Mouse (Mus musculus): ENCODE data around the gene Gm765. TPM values are rescaled to one million over a fixed set of nuclear protein-coding genes. Genes with fewer than 3 reads are reported as not detected.

Gene Gm765
- polyA plus RNA-seq, 2 experiments: not detected

DNA sequence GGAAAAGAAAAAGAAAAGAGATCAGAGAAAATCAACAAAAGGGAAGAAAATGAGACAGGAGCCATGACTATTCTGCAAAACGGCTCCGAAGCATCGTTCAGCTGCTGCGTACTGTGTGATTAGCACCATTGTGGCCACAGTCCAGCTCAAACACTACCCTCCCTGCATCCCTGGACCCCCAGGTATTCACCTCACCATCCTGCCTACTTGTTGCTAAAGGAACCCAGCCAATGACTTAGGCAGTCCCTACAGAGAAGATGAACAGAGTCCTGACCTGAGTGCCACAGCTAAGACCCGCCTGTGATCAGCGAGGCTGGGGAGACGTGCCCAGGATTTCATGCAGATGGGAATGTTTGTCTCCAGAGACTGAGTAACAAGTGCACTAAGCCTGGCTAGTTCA is 35.4 kb downstream of the Gm765 start:
- Histone ChIP-seq H3K27ac (no peak overlapping the region), H3K9me3 (ENCODE audit: control insufficient read depth, low read length) (no peaks in the 10 kb centered on the region), H3K9ac (replicated peaks) (no peak overlapping the region), H3K4me2 (ENCODE audit: low read depth) (no peak overlapping the region), H3K27me3 (ENCODE audit: control insufficient read depth, insufficient read depth, low read length) (no peaks in the 10 kb centered on the region), H3K4me1 (replicated peaks; ENCODE audit: control insufficient read depth in 2 of 2, insufficient read depth in 2 of 2, low read length in 1 of 2) (no peaks in the 10 kb centered on the region), H3K4me3 (ENCODE audit: insufficient read depth in 1 of 2, low read depth in 2 of 2, low read length in 2 of 2) (no peak overlapping the region), H3K36me3 (replicated peaks; ENCODE audit: control insufficient read depth, insufficient read depth, low read depth) (no peaks in the 10 kb centered on the region)
- ATAC-seq (ENCODE audit: insufficient read depth) (no peak), DNase-seq (ENCODE audit: low read depth in 3 of 3, low spot score in 3 of 3) (no peak)
- WGBS (ENCODE audit: insufficient replicate concordance): 72% methylated on average over 7 of the region's 7 CpGs
- TF ChIP-seq EP300 (IDR thresholded peaks at IDR 0.05; ENCODE audit: low read depth): no peak
- no peak for TF ChIP-seq CTCF (IDR thresholded peaks at IDR 0.05; ENCODE audit: low read depth)

DNA sequence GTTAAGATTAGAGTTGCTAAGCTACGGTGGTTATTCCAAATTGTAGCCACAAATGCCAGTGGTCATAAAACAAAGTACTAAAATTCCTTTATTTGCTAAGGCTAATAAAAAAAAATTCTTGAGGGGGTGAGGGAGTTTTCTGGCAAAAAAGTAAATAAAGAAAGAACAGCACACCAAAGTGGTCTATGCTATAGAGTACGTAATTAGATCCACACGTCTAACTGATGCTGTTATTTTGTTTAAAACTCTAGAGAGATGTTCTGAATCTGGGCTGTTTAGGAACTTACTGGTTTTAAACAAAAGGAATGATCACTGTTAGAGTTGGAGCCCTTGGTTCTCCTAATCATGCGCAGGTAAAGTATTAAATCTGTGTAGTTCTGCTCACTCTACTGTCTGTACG is 50.5 kb downstream of the Gm765 start:
- Histone ChIP-seq H3K9ac (replicated peaks) (no peak overlapping the region), H3K4me2 (ENCODE audit: low read depth) (no peak overlapping the region), H3K36me3 (replicated peaks; ENCODE audit: control insufficient read depth, insufficient read depth, low read depth) (no peaks in the 10 kb centered on the region), H3K27me3 (ENCODE audit: control insufficient read depth, insufficient read depth, low read length) (no peaks in the 10 kb centered on the region), H3K4me3 (ENCODE audit: insufficient read depth in 1 of 2, low read depth in 2 of 2, low read length in 2 of 2) (no peak overlapping the region), H3K9me3 (ENCODE audit: control insufficient read depth, low read length) (no peaks in the 10 kb centered on the region), H3K27ac (no peak overlapping the region), H3K4me1 (replicated peaks; ENCODE audit: control insufficient read depth in 2 of 2, insufficient read depth in 2 of 2, low read length in 1 of 2) (no peaks in the 10 kb centered on the region)
- TF ChIP-seq CTCF (IDR thresholded peaks at IDR 0.05; ENCODE audit: low read depth): no peak
- no peak for TF ChIP-seq EP300 (IDR thresholded peaks at IDR 0.05; ENCODE audit: low read depth)
- ATAC-seq (ENCODE audit: insufficient read depth) (no peak), DNase-seq (ENCODE audit: low read depth in 3 of 3, low spot score in 3 of 3) (no peak)
- 63% methylated on average over 5 of the region's 5 CpGs for WGBS (ENCODE audit: insufficient replicate concordance)

DNA sequence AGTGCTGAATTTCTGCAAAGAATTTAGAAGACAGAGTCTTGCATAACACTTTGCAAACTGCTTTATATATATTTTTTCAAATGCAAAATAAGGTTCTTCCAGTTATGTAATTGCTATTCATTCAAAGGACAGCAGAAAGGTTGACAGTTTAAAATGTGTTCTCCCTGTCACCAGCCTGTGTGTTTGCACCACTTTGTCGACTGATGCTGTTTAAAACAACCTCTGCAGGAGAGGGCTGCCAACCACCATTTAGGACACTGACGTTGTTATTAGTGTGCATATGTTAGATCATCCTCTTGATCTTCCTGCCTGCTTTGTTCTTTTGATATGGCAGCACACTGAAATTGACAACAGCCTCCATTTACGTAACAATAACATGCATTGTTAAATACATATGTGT is 54.2 kb downstream of the Gm765 start:
- no peak for ATAC-seq (ENCODE audit: insufficient read depth)
- 47% methylated on average over 3 of the region's 3 CpGs for WGBS (ENCODE audit: insufficient replicate concordance)
- no peaks in the 10 kb centered on the region for H3K9me3 ChIP-seq (ENCODE audit: control insufficient read depth, low read length)

DNA sequence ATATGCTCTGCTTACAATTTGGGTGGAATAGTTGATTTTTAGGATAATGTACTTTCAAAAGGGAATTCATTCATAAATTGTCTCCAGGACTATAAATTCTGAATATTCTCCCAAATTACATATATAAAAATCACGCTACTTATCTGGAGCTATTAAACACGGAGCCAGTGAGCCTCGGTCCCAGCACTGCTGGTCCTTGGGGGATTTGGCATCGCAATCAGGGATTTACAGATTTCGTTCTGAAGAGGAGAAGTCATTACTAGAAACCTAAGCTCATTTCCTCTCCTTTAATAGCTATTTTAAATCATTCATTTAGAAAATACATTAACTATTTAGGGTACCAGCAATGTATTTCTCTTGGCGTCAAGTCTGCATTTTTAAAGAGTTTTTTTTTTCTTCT is 55.0 kb downstream of the Gm765 start:
- DNase-seq (ENCODE audit: low read depth in 3 of 3, low spot score in 3 of 3) (no peak), ATAC-seq (ENCODE audit: insufficient read depth) (no peak)
- Histone ChIP-seq H3K36me3 (replicated peaks; ENCODE audit: control insufficient read depth, insufficient read depth, low read depth) (no peaks in the 10 kb centered on the region), H3K27ac (no peak overlapping the region), H3K4me2 (ENCODE audit: low read depth) (no peak overlapping the region), H3K27me3 (ENCODE audit: control insufficient read depth, insufficient read depth, low read length) (no peaks in the 10 kb centered on the region), H3K9me3 (ENCODE audit: control insufficient read depth, low read length) (no peaks in the 10 kb centered on the region), H3K9ac (replicated peaks) (no peak overlapping the region), H3K4me1 (replicated peaks; ENCODE audit: control insufficient read depth in 2 of 2, insufficient read depth in 2 of 2, low read length in 1 of 2) (no peaks in the 10 kb centered on the region), H3K4me3 (ENCODE audit: insufficient read depth in 1 of 2, low read depth in 2 of 2, low read length in 2 of 2) (no peak overlapping the region)
- WGBS (ENCODE audit: insufficient replicate concordance): 66% methylated on average over 6 of the region's 6 CpGs
- TF ChIP-seq CTCF (IDR thresholded peaks at IDR 0.05; ENCODE audit: low read depth): no peak
- TF ChIP-seq EP300 (IDR thresholded peaks at IDR 0.05; ENCODE audit: low read depth): no peak

More for the DNA sequence above, 54.2 kb downstream of the Gm765 start:
- no peaks in the 10 kb centered on the region for H3K36me3 ChIP-seq (replicated peaks; ENCODE audit: control insufficient read depth, insufficient read depth, low read depth)
- no peak overlapping the region for H3K27ac ChIP-seq
- H3K4me2 ChIP-seq (ENCODE audit: low read depth): no peak overlapping the region
- no peaks in the 10 kb centered on the region for H3K4me1 ChIP-seq (replicated peaks; ENCODE audit: control insufficient read depth in 2 of 2, insufficient read depth in 2 of 2, low read length in 1 of 2)
- no peaks in the 10 kb centered on the region for H3K27me3 ChIP-seq (ENCODE audit: control insufficient read depth, insufficient read depth, low read length)
- DNase-seq (ENCODE audit: low read depth in 3 of 3, low spot score in 3 of 3): no peak
- no peak overlapping the region for H3K9ac ChIP-seq (replicated peaks)
- TF ChIP-seq EP300 (IDR thresholded peaks at IDR 0.05; ENCODE audit: low read depth): no peak
- no peak for TF ChIP-seq CTCF (IDR thresholded peaks at IDR 0.05; ENCODE audit: low read depth)
- no peak overlapping the region for H3K4me3 ChIP-seq (ENCODE audit: insufficient read depth in 1 of 2, low read depth in 2 of 2, low read length in 2 of 2)

DNA sequence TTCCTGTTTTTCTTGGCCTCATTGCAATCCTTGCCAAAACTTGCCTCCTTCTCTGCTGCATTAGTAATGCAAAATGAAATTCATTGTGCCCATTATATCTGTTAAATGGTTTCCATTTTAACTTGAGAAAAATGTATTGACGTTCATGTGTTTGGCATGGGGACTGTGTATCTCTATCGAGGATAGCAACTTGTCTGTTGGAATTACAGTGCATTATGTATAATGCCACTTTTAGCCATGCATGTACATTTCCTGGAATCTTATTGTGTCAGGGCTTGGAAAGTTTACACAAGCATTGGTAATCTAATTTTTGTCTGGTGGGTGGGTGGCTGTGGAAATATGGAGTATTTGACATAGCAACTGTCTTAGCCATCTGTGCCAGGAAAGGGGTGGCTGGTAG is 57.4 kb downstream of the Gm765 start:
- H3K4me1 ChIP-seq (replicated peaks; ENCODE audit: control insufficient read depth in 2 of 2, insufficient read depth in 2 of 2, low read length in 1 of 2): no peaks in the 10 kb centered on the region
- H3K4me2 ChIP-seq (ENCODE audit: low read depth): no peak overlapping the region
- no peaks in the 10 kb centered on the region for H3K9me3 ChIP-seq (ENCODE audit: control insufficient read depth, low read length)
- H3K36me3 ChIP-seq (replicated peaks; ENCODE audit: control insufficient read depth, insufficient read depth, low read depth): no peaks in the 10 kb centered on the region
- H3K9ac ChIP-seq (replicated peaks): no peak overlapping the region
- DNase-seq (ENCODE audit: low read depth in 3 of 3, low spot score in 3 of 3): no peak
- no peak for TF ChIP-seq CTCF (IDR thresholded peaks at IDR 0.05; ENCODE audit: low read depth)
- no peak for TF ChIP-seq EP300 (IDR thresholded peaks at IDR 0.05; ENCODE audit: low read depth)
- H3K27ac ChIP-seq: no peak overlapping the region
- H3K27me3 ChIP-seq (ENCODE audit: control insufficient read depth, insufficient read depth, low read length): no peaks in the 10 kb centered on the region
- ATAC-seq (ENCODE audit: insufficient read depth): no peak
- 60% methylated on average over 2 of the region's 2 CpGs for WGBS (ENCODE audit: insufficient replicate concordance)
- no peak overlapping the region for H3K4me3 ChIP-seq (ENCODE audit: insufficient read depth in 1 of 2, low read depth in 2 of 2, low read length in 2 of 2)

Data from liver, embryonic 14.5 days (tissue).